Mouse (Mus musculus) CD4-positive helper T cell, adult 2 months (primary cell): ENCODE measurements around the gene Rest.

Experiments used
- DNase-seq: peaks from one replicate; pipeline ENCODE4 v3.0.0-alpha.2; 2012; ENCODE audit warnings: low read depth, missing footprints, low spot score

Gene Rest

GRCm38 (mm10) chr5:77265671-77266065 is 377 bp downstream of the Rest start:
- peak; percentile 76 for DNase-seq

GRCm38 (mm10) chr5:77266066-77266885 is 985 bp downstream of the Rest start:
- peak; percentile 72 for DNase-seq

GRCm38 (mm10) chr5:77266886-77267401 is 1.7 kb downstream of the Rest start:
- peak; percentile 52 for DNase-seq

GRCm38 (mm10) chr5:77267441-77267840 is 2.1 kb downstream of the Rest start:
- DNase-seq: no peak

GRCm38 (mm10) chr5:77267957-77268624 is 2.8 kb downstream of the Rest start:
- no peak for DNase-seq

GRCm38 (mm10) chr5:77269399-77269798 is 4.1 kb downstream of the Rest start:
- DNase-seq: peak; percentile 49

- DNase-seq: peak; percentile 72
Measured at GRCm38 (mm10) chr5:77273151-77273550, 7.9 kb downstream of the Rest start.

- DNase-seq: peak; percentile 50
Measured at GRCm38 (mm10) chr5:77275950-77276349, 10.7 kb downstream of the Rest start.

- no peak for DNase-seq
Measured at GRCm38 (mm10) chr5:77277204-77277603, 11.9 kb downstream of the Rest start.

GRCm38 (mm10) chr5:77281518-77282174 is 16.4 kb downstream of the Rest start:
- no peak for DNase-seq

- DNase-seq: no peak
Measured at GRCm38 (mm10) chr5:77282242-77282641, 17.0 kb downstream of the Rest start.

GRCm38 (mm10) chr5:77285685-77286084 is 20.4 kb downstream of the Rest start:
- DNase-seq: peak; percentile 34

- DNase-seq: no peak
Measured at GRCm38 (mm10) chr5:77286904-77287303, 21.6 kb downstream of the Rest start.

GRCm38 (mm10) chr5:77287901-77288300 is 22.6 kb downstream of the Rest start:
- DNase-seq: no peak

- no peak for DNase-seq
Measured at GRCm38 (mm10) chr5:77289686-77290085, 24.4 kb downstream of the Rest start.

GRCm38 (mm10) chr5:77290606-77291005 is 25.3 kb downstream of the Rest start:
- no peak for DNase-seq

- no peak for DNase-seq
Measured at GRCm38 (mm10) chr5:77292803-77293522, 27.7 kb downstream of the Rest start.

- no peak for DNase-seq
Measured at GRCm38 (mm10) chr5:77299486-77299885, 34.2 kb downstream of the Rest start.

GRCm38 (mm10) chr5:77301296-77301903 is 36.1 kb downstream of the Rest start:
- no peak for DNase-seq

GRCm38 (mm10) chr5:77307821-77308553 is 42.7 kb downstream of the Rest start:
- DNase-seq: no peak
